Mouse (Mus musculus): ENCODE measurements around the gene Gm29427.

The Gm29427 gene

GRCm38 (mm10) chr1:130644103-130644502 is 71.5 kb downstream of the Gm29427 start:
- no peak for DNase-seq

- no peak for DNase-seq
Observed at GRCm38 (mm10) chr1:130640967-130641366, 74.6 kb downstream of the Gm29427 start.

DNA sequence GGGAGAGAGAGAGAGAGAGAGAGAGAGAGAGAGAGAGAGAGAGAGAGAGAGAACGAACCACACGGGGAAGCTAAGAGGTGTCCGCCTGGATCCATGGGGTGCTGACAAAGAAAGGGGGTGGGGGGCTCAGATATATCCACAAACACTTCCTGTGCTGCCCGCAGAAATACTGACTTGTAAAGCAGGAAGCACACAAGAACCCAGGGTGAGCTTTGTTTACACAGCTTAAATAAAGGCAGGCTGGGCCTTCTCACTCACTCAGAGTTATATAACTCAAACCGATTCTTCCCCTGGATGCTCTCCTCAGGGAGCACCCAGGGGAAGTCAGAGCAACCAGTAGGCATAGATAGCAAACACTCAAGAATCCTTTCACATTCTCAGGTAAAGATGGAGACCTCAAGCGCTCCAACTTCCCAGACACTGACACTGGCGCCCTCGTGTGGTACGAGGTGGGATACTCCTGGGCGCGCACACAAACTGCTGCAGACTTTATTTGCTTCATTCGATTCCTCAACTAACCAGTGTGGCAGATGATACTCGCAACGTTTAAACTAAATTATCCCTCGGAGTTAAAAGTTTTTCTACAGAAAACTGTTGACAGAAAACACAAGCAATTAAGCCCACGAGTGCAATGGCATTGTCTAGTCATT is 81.7 kb downstream of the Gm29427 start:
- peak; percentile 62 to 63 for DNase-seq

DNA sequence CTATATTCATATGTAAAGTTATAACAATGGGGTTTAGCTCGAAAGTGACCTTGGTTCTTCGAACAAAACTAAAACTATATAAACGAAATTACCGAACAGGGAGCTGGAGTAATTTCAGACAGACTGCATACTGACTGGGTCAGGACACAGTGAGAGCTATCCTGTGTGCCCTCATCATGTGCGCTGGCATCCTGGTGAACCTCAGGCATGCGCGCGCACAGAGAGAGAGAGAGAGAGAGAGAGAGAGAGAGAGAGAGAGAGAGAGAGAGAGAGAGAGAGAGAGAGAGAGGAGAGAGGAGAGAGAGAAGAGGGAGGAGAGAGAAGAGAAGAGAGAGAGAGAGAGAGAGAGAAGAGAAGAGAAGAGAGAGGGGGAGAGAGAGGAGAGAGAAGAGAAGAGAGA is 82.3 kb downstream of the Gm29427 start:
- DNase-seq, result no peak

DNA sequence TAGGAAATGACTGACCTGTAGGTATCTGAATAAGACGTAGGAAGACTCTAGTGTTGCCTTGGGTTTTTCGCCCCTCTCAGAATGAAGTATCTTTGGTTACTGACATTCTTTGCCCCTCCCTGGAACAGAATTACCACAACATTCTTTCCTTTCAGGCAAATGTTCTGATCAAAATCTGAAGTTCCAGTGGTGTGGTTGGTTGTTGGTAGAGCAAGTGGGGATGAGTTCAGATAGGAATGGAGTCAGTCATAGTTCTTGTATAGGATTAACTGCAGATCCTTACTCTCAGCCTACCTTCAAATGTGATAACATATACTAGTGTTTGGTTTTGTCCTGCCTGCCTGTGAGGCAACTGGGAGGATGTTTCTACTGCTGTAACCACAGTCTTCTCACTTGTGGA is 86.1 kb downstream of the Gm29427 start, which contains the start of gene Zp3r:
Gene Zp3r, minus strand, starts transcription at position 101 of the 400 bp plus-strand sequence.
- no peak for DNase-seq

All from lung, adult 18-20 months (tissue).